Comparison of ENCODE assay signal across 11 mouse cellular contexts in genomic region chr9:50884093-50884492, GRCm38 (mm10). TPM values are rescaled to one million over a fixed set of nuclear protein-coding genes. Genes with fewer than 3 reads are reported as not detected.
A peak's percentile ranks its signal among the peaks of the same experiment; 100 is the strongest.
DNase-seq lines count a peak whose midpoint lies in the region; ATAC-seq lines count a peak whose summit lies in the region.
"Had no signal": no experiment of that assay in that cellular context is flagged by ENCODE, and none has a peak within 500 bp of the region (broad histone marks: within the 10 kb centered on the region; RNA-seq: fewer than 3 reads in every experiment).

No protein-coding gene starts in this region.

- H3K9ac ChIP-seq in heart, embryonic 13.5 days, result no peak overlapping the region; the same call in 1 of the 2 replicates
- no peak overlapping the region for H3K9ac ChIP-seq in lung, embryonic 16.5 days (ENCODE audit: low read length)
- no peak overlapping the region for H3K9ac ChIP-seq in limb, embryonic 15.5 days
- H3K9ac ChIP-seq: forebrain, postnatal 0 days had no signal

- H3K4me3 ChIP-seq in heart, embryonic 13.5 days, result no peak overlapping the region
- no peak overlapping the region for H3K4me3 ChIP-seq in lung, embryonic 16.5 days (ENCODE audit: low read length)
- H3K4me3 ChIP-seq in limb, embryonic 15.5 days, result no peak overlapping the region
- H3K4me3 ChIP-seq in midbrain, embryonic 10.5 days, result no peak overlapping the region

- WGBS in heart, embryonic 13.5 days, result 78% methylated on average over 8 of the region's 8 CpGs
- WGBS in lung, embryonic 16.5 days, result 75% methylated on average over 8 of the region's 8 CpGs
- WGBS in limb, embryonic 15.5 days, result 58% methylated on average over 8 of the region's 8 CpGs
- 90% methylated on average over 8 of the region's 8 CpGs for WGBS in midbrain, embryonic 10.5 days

- DNase-seq in adrenal gland, postnatal 10 days, result peak; percentile 57
- DNase-seq in adrenal gland, adult 8-10 months, result no peak
- DNase-seq in heart, postnatal 25 days (ENCODE audit: low spot score), result no peak
- DNase-seq in lung, postnatal 25 days (ENCODE audit: low spot score), result no peak
- DNase-seq in midbrain, embryonic 10.5 days (ENCODE audit: low spot score), result no peak
- DNase-seq: forebrain, postnatal 0 days; layer of hippocampus, postnatal 36 days had no signal

- no peak overlapping the region for H3K4me2 ChIP-seq in heart, embryonic 13.5 days
- H3K4me2 ChIP-seq in lung, embryonic 16.5 days (ENCODE audit: low read depth, low read length), result no peak overlapping the region
- H3K4me2 ChIP-seq in limb, embryonic 15.5 days, result no peak overlapping the region
- H3K4me2 ChIP-seq: midbrain, embryonic 11.5 days had no signal

- H3K36me3 ChIP-seq in heart, embryonic 13.5 days, result peaks cover 56% of the 10 kb centered on the region
- peaks cover 10% of the 10 kb centered on the region for H3K36me3 ChIP-seq in lung, embryonic 16.5 days (ENCODE audit: control insufficient read depth, insufficient read depth, low read length)
- H3K36me3 ChIP-seq in limb, embryonic 15.5 days, result peaks cover 18% of the 10 kb centered on the region
- H3K36me3 ChIP-seq in midbrain, embryonic 10.5 days, result peaks cover 68% of the 10 kb centered on the region

- H3K9me3 ChIP-seq in heart, embryonic 13.5 days, result no peaks in the 10 kb centered on the region
- no peaks in the 10 kb centered on the region for H3K9me3 ChIP-seq in lung, embryonic 16.5 days (ENCODE audit: control insufficient read depth, low read length)
- no peaks in the 10 kb centered on the region for H3K9me3 ChIP-seq in limb, embryonic 15.5 days
- no peaks in the 10 kb centered on the region for H3K9me3 ChIP-seq in midbrain, embryonic 10.5 days (replicated peaks)

- H3K27me3 ChIP-seq in heart, embryonic 13.5 days (replicated peaks), result no peaks in the 10 kb centered on the region
- H3K27me3 ChIP-seq in lung, embryonic 16.5 days (ENCODE audit: control insufficient read depth, insufficient read depth, low read depth, low read length), result no peaks in the 10 kb centered on the region
- no peaks in the 10 kb centered on the region for H3K27me3 ChIP-seq in limb, embryonic 15.5 days
- H3K27me3 ChIP-seq in midbrain, embryonic 10.5 days (ENCODE audit: low read depth, poor library complexity, severe bottlenecking), result no peaks in the 10 kb centered on the region

- H3K27ac ChIP-seq in heart, embryonic 13.5 days (replicated peaks), result peak overlapping the region; percentile 10
- peak overlapping the region; percentile 85 for H3K27ac ChIP-seq in lung, embryonic 16.5 days (ENCODE audit: low read length)
- H3K27ac ChIP-seq in limb, embryonic 15.5 days, result peak overlapping the region; percentile 51
- no peak overlapping the region for H3K27ac ChIP-seq in midbrain, embryonic 10.5 days (replicated peaks)

- peaks cover 44% of the 10 kb centered on the region for H3K4me1 ChIP-seq in heart, embryonic 13.5 days
- peaks cover 36% of the 10 kb centered on the region for H3K4me1 ChIP-seq in lung, embryonic 16.5 days (replicated peaks; ENCODE audit: control insufficient read depth, insufficient read depth, low read length)
- H3K4me1 ChIP-seq in limb, embryonic 15.5 days, result peaks cover 40% of the 10 kb centered on the region
- H3K4me1 ChIP-seq in midbrain, embryonic 10.5 days, result peaks cover 31% of the 10 kb centered on the region

- ATAC-seq in heart, embryonic 13.5 days (ENCODE audit: extremely low read depth, insufficient number of reproducible peaks, low FRiP score, low TSS enrichment), result no peak
- no peak for ATAC-seq in lung, embryonic 16.5 days (ENCODE audit: low read depth)
- no peak for ATAC-seq in limb, embryonic 15.5 days (ENCODE audit: insufficient number of reproducible peaks, low FRiP score, low TSS enrichment, low read depth)
- ATAC-seq: forebrain, postnatal 0 days had no signal

- intact Hi-C loops in heart, postnatal 25 days (cut with DNase I), result loop anchor here (2.0 kb wide), 1 partner anchor 27 kb away; no protein-coding TSS in a partner anchor

RNA-seq across cellular contexts. Expression of gene Ppp2r1b, which starts 39.0 kb away (rescaled TPM):
- 10 to 100 TPM; 35.1 to 36.5 TPM for total RNA-seq in adrenal gland, postnatal 10 days (2021)
- 10 to 100 TPM; 32.9 to 46.7 (median 43.7) TPM for total RNA-seq in adrenal gland, adult 8-10 months (2022)
- 46.3 and 48.6 TPM in 2 replicates for polyA plus RNA-seq in heart, embryonic 13.5 days (2015; fragmentation: Nextera tagmentation; extraction: Ambion mirVana)
- 10 to 100 TPM; 10.2 to 10.5 TPM for total RNA-seq in heart, postnatal 25 days (2021)
- 58.9 and 60.3 TPM in 2 replicates for polyA plus RNA-seq in lung, embryonic 16.5 days (2015; fragmentation: Nextera tagmentation; extraction: Ambion mirVana)
- polyA plus RNA-seq in limb, embryonic 15.5 days (2015; fragmentation: Nextera tagmentation; extraction: Ambion mirVana), result 48.6 and 49.0 TPM in 2 replicates
- polyA plus RNA-seq in midbrain, embryonic 10.5 days (2016; fragmentation: Nextera tagmentation; extraction: Ambion mirVana), result 143 and 160 TPM in 2 replicates
